Mouse (Mus musculus) neural tube, embryonic 15.5 days (tissue): ENCODE measurements around the gene Gtf2i. TPM values are rescaled to one million over a fixed set of nuclear protein-coding genes. Genes with fewer than 3 reads are reported as not detected.
"Not testable (repeated sequence)": the region's sequence is repeated elsewhere in the genome, so short reads cannot be mapped to it uniquely, and the experiment has no call there.

Experiments
- ATAC-seq: fragments of 200-750 bp; cut with Nextera tagmentation; 2 replicates; pipeline ENCODE4 v1.8.0; 2017; ENCODE audit warnings: mild to moderate bottlenecking, moderate TSS enrichment, moderate library complexity; ENCODE audit not compliant: low FRiP score
- H3K27ac ChIP-seq: fragments of 300-500 bp; sonication (generic); replicated peaks from 2 replicates; pipeline ENCODE4 v1.5.1; 2015; ENCODE audit warnings: mild to moderate bottlenecking, inconsistent platforms
- H3K27me3 ChIP-seq: fragments of 300-500 bp; sonication (generic); replicated peaks from 2 replicates; pipeline ENCODE4 v1.6.1; 2015; ENCODE audit warnings: inconsistent platforms
- H3K36me3 ChIP-seq: fragments of 300-500 bp; sonication (generic); 2 replicates; pipeline ENCODE4 v1.6.1; 2015; ENCODE audit warnings: inconsistent platforms
- H3K4me1 ChIP-seq: fragments of 300-500 bp; sonication (generic); 2 replicates; pipeline ENCODE4 v1.6.1; 2015; ENCODE audit warnings: inconsistent platforms
- H3K4me2 ChIP-seq: fragments of 300-500 bp; sonication (generic); 2 replicates; pipeline ENCODE4 v1.6.1; 2015; ENCODE audit warnings: inconsistent platforms, mild to moderate bottlenecking, moderate library complexity
- H3K4me3 ChIP-seq: fragments of 300-500 bp; sonication (generic); replicated peaks from 2 replicates; pipeline ENCODE4 v1.5.1; 2015; ENCODE audit warnings: mild to moderate bottlenecking, inconsistent platforms
- H3K9ac ChIP-seq: fragments of 300-500 bp; sonication (generic); replicated peaks from 2 replicates; pipeline ENCODE4 v1.6.1; 2015; ENCODE audit warnings: mild to moderate bottlenecking, inconsistent platforms
- H3K9me3 ChIP-seq: fragments of 300-500 bp; sonication (generic); replicated peaks from 2 replicates; pipeline ENCODE4 v1.6.1; 2016; ENCODE audit warnings: inconsistent platforms
- WGBS: fragments of 180-500 bp; shearing (Covaris S2); methylation state at CpG from one replicate; pipeline ENCODE4 v1.1.7; 2015; ENCODE audit warnings: mixed read lengths; 5-methylcytosine and 5-hydroxymethylcytosine counted together
- polyA plus RNA-seq: library from polyadenylated mRNA; unstranded; fragments of >200 nt; fragmentation: Nextera tagmentation; extraction: Ambion mirVana; gene quantifications from 2 replicates; pipeline ENCODE4 v1.2.1, GENCODE M21; 2015

Gtf2i gene
- polyA plus RNA-seq, 1 experiment from 2014 or later = 136 TPM

DNA sequence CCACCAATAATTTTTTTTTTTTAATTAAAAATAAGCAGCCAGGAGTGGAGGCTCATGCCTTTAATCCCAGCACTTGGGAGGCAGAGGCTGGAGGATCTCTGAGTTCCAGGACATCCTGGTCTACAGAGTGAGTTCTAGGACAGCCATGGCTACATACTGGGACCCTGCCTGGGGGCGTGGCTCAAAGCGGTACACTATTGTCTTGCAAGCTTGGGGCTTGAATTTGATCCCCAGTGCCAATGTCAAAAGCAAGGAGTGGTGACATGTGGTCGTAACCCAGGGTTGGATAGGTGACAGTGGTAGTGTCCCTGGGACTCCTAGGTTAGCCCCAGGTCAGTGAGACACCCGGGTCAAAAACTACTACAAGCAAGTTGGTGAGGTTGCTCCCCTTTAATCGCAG lies 27.2 kb upstream of the Gtf2i start:
- Histone ChIP-seq H3K9me3 (no peaks in the 10 kb centered on the region), H3K4me1 (no peaks in the 10 kb centered on the region), H3K36me3 (no peaks in the 10 kb centered on the region), H3K9ac (no peak overlapping the region), H3K27me3 (no peaks in the 10 kb centered on the region), H3K4me2 (no peak overlapping the region), H3K27ac (no peak overlapping the region), H3K4me3 (no peak overlapping the region)
- WGBS = 94% methylated on average over 5 of the region's 5 CpGs
- no peak for ATAC-seq

DNA sequence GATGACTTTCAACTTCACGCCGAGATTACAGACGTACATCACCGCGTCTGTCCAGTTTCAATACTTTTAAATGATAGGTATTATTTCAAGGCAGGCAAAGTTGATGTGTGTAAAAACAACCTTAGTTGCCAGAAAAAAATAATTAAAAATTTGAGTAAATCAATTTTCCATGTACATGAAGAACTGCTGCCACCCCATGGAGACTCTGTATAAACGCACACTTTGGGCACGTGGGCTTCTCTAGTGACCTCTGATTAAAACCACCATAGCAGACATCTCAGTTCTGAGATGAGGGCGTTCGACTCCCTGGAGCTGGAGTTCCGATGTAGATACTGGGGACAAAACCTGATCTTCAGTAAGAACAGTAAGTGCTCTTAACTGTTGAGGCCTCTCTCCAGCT lies 26.8 kb upstream of the Gtf2i start:
- 72% methylated on average over 10 of the region's 10 CpGs for WGBS

DNA sequence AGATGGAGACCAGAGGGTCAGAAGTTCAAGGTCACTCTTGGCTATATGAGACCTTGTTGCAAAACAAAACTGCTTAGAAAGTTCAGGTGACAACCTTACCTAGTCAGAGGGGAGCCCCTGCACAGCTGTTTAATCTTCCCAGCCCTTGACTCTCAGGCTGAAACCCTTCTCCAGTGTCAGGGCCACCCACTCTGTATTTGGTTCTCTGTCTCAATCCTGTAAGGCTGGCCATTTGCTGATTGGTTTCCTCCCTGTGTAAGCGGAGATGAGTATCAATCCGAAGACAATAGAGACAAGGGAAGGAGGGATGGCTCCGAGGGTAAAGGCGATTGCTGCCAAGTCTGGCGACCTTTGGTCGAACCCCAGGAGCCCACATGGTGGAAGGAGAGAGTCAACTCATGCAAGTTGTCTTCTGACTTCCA lies 25.6 kb upstream of the Gtf2i start:
- no peaks in the 10 kb centered on the region for H3K9me3 ChIP-seq
- ATAC-seq = no peak
- WGBS = 14% methylated on average over 6 of the region's 6 CpGs

More for the DNA sequence above, 26.8 kb upstream of the Gtf2i start:
- Histone ChIP-seq H3K36me3 (no peaks in the 10 kb centered on the region), H3K27ac (no peak overlapping the region), H3K4me1 (no peaks in the 10 kb centered on the region), H3K9me3 (no peaks in the 10 kb centered on the region), H3K4me2 (no peak overlapping the region), H3K4me3 (no peak overlapping the region), H3K9ac (no peak overlapping the region), H3K27me3 (no peaks in the 10 kb centered on the region)
- no peak for ATAC-seq

DNA sequence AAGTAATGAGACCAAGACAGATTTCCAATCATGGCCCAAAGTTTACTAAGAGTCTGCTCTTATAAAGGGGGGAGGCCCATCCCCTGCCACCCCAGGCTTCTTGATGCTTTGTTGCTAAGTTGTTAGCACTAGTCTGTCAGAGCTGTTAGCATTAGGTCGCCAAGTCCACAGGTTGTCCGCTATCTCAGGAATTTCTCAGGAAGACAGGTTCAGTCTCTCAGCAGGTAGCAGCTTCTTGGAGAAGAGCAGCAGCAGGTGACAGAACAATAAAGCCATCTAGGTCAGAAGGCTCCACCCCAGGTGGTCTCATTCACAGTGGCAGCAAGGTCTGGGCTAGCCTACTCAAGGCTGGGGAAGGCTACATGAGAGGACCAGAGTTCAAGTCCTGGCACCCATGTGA lies 22.5 kb upstream of the Gtf2i start:
- ATAC-seq, H3K27me3 ChIP-seq, H3K4me3 ChIP-seq, H3K36me3 ChIP-seq, H3K4me2 ChIP-seq, H3K9me3 ChIP-seq, H3K9ac ChIP-seq, H3K4me1 ChIP-seq, H3K27ac ChIP-seq: not testable (repeated sequence)
- 61% methylated on average over 2 of the region's 2 CpGs for WGBS

More for the DNA sequence above, 25.6 kb upstream of the Gtf2i start:
- no peaks in the 10 kb centered on the region for H3K27me3 ChIP-seq
- no peak overlapping the region for H3K9ac ChIP-seq
- H3K4me2 ChIP-seq = no peak overlapping the region
- H3K27ac ChIP-seq = no peak overlapping the region
- H3K4me3 ChIP-seq = no peak overlapping the region
- no peaks in the 10 kb centered on the region for H3K4me1 ChIP-seq
- H3K36me3 ChIP-seq = no peaks in the 10 kb centered on the region

DNA sequence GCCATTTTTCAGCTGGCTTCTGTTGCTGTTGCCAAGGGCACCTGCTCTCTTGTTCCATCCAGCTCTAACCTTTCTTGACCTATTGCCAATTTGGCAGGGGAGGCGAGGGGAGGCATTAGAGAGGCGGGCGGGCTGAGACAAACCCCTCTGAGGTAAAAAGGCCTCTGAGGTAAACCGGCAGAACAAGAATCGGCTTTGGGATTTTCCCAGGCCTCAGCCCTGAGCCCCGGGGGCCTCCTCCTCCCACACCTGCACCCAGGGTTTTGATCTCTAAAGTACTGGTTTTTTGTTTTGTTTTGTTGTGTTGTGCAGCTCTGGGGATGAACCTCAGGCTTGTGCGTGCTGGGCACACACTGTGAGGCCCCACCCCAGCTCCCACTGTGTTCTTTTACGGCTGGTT lies 18.2 kb upstream of the Gtf2i start:
- Histone ChIP-seq H3K27me3 (no peaks in the 10 kb centered on the region), H3K4me3 (no peak overlapping the region), H3K9ac (no peak overlapping the region), H3K4me1 (0 out of 2 replicates have a peak, but pooled peaks cover 3% of the 10 kb centered on the region), H3K4me2 (no peak overlapping the region), H3K27ac (no peak overlapping the region), H3K36me3 (no peaks in the 10 kb centered on the region), H3K9me3 (no peaks in the 10 kb centered on the region)
- WGBS = 42% methylated on average over 8 of the region's 8 CpGs
- no peak for ATAC-seq

DNA sequence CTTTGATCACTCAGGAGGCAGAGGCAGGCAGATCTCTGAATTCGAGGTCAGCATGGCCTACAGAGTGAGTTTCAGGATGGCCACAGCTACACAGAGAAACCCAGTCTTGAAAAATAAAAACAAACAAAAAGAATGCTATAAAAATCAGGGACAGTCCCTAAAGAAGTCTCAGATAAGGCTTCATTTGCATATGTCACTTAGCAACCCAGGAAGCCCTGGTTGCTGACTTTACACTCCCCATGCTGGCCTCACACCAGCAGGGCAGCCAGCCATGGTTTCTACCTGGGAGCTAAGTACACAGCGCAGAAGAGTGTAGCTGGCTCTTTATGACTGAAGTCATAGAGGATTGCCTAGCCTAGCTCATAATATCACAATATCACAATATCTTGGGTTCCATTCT lies 15.5 kb upstream of the Gtf2i start:
- Histone ChIP-seq H3K9ac (no peak overlapping the region), H3K4me1 (0 out of 2 replicates have a peak, but pooled peaks cover 3% of the 10 kb centered on the region), H3K4me2 (no peak overlapping the region), H3K4me3 (no peak overlapping the region), H3K27me3 (no peaks in the 10 kb centered on the region), H3K27ac (no peak overlapping the region), H3K9me3 (no peaks in the 10 kb centered on the region), H3K36me3 (no peaks in the 10 kb centered on the region)
- 90% methylated on average over 2 of the region's 2 CpGs for WGBS
- no peak for ATAC-seq

DNA sequence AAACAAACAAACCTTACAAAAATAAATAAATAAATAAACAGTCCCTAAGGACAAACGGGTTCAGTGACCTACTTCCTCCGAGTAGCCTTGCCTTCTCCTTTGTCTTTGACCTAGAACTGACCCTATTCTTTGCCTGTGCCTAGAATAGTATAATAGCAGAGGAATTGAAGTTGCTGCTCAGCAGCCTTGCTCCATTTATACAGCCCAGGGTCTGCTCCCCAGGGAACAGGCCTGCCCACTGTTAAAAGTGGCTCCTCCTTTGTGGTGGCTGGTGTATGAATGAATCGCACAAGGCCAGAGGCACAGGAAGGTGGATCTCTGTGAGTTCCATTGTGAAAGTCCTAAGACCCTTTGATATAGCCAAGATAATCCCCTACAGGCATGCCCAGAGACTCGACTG lies 14.8 kb upstream of the Gtf2i start:
- no peak overlapping the region for H3K27ac ChIP-seq
- ATAC-seq = no peak
- H3K36me3 ChIP-seq = no peaks in the 10 kb centered on the region
- H3K27me3 ChIP-seq = no peaks in the 10 kb centered on the region
- H3K4me1 ChIP-seq = 0 out of 2 replicates have a peak, but pooled peaks cover 3% of the 10 kb centered on the region
- WGBS = 18% methylated on average over 4 of the region's 4 CpGs
- no peak overlapping the region for H3K9ac ChIP-seq
- no peak overlapping the region for H3K4me3 ChIP-seq
- no peak overlapping the region for H3K4me2 ChIP-seq
- no peaks in the 10 kb centered on the region for H3K9me3 ChIP-seq

DNA sequence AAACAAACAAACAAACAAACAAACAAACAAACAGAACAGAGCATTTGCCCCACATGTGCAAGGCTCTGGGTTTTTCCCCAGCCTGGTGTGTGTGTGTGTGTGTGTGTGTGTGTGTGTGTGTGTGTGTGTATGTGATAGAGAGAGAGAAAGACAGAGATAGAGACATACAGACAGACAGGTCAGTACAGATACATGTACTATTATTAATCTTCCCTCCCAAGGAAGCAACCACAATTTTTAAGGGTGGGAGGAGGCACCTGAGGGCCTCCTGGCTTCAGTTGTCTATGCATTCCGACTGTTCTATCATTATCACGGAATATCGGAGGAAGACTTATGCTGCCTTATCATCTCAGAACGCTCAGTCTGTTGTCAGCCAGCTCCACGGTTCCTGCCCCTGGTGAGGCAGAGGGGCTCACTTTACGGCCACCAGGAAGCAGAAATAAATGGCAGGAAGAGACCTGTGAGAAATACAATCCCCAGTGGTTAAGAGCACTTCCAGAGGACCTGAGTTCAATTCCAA lies 14.0 kb upstream of the Gtf2i start:
- Histone ChIP-seq H3K27ac (no peak overlapping the region), H3K4me2 (no peak overlapping the region), H3K4me1 (0 out of 2 replicates have a peak, but pooled peaks cover 3% of the 10 kb centered on the region), H3K27me3 (no peaks in the 10 kb centered on the region), H3K36me3 (no peaks in the 10 kb centered on the region), H3K9me3 (no peaks in the 10 kb centered on the region), H3K9ac (no peak overlapping the region), H3K4me3 (no peak overlapping the region)
- ATAC-seq = no peak
- 87% methylated on average over 6 of the region's 6 CpGs for WGBS

DNA sequence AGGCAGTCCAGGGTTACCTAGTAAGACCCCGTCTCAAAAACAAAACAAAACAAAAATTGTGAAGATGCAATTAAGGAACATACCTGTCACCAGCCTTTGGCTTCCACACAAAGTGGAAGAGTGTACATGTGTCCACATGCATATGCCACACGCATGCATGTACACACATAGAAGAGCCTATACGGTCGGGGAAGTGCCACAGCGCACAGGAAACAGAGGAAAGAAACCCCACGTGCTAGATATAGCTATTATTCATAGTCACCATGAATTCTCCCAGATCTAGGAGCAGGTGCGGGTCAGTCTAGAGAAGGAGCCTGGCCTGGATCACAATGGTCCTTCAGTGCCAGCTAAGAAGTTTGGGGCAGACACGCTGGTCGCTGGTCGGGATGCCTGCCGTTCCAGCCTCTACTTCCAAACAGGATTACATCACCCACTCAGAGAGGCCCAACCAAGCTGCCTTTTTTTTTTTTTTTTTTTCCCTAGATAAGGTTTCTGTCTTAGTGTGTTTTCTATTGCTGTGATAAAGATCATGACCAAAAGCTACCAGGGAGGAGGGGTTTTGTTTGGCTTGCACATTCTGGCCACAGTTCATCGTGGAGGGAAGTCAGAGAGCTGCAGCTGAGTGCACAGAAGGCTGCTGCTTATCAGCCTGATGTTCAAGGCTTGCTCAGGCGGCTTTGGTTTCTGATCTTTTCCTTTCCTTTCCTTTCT lies 11.5 kb upstream of the Gtf2i start:
- H3K9ac ChIP-seq = no peak overlapping the region
- 84% methylated on average over 13 of the region's 13 CpGs for WGBS
- no peaks in the 10 kb centered on the region for H3K36me3 ChIP-seq
- H3K4me1 ChIP-seq = no peaks in the 10 kb centered on the region
- no peak for ATAC-seq
- no peak overlapping the region for H3K4me3 ChIP-seq
- H3K27me3 ChIP-seq = no peaks in the 10 kb centered on the region
- no peaks in the 10 kb centered on the region for H3K9me3 ChIP-seq
- H3K27ac ChIP-seq = no peak overlapping the region
- no peak overlapping the region for H3K4me2 ChIP-seq

DNA sequence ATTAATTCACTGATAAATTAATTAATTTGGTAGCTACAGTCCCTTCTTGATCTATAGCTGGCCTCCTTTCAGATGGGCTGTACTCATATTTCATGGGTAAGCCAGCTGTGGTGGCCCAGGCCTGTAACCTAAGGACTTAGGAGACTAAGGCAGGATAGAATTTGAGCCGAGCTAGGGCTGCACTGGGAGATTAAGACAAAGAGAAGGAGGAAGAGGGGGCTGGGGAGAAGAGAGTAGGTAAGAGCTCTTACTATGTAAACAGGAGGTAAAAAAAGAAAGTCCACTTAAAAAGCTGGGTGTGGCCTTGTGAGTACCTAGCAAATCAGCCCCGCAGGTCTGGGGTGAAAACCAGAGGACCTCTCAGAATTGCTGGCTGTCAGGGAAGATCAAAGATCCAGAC lies 9.3 kb upstream of the Gtf2i start:
- H3K9me3 ChIP-seq = no peaks in the 10 kb centered on the region
- H3K36me3 ChIP-seq = no peaks in the 10 kb centered on the region
- no peaks in the 10 kb centered on the region for H3K27me3 ChIP-seq
- no peak for ATAC-seq
- no peak overlapping the region for H3K27ac ChIP-seq
- WGBS = 38% methylated on average over 2 of the region's 2 CpGs
- H3K9ac ChIP-seq = no peak overlapping the region
- no peaks in the 10 kb centered on the region for H3K4me1 ChIP-seq
- no peak overlapping the region for H3K4me3 ChIP-seq
- H3K4me2 ChIP-seq = no peak overlapping the region

DNA sequence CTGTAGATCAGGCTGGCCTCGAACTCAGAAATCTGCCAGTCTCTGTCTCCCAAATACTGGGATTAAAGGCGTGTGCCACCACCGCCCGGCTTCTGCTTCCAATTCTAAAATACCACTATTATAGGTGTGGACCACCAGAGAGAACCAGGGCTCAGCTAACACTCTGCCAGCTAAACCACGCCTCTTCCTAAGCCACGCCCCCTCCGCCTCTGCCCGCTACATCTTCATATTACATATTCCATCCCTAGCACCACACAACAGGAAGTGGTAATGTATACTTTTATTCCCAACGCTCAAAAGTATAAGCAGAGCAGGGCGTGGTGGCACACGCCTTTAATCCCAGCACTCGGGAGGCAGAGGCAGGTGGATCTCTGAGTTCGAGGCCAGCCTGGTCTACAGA lies 8.8 kb upstream of the Gtf2i start:
- no peaks in the 10 kb centered on the region for H3K36me3 ChIP-seq
- H3K9ac ChIP-seq = no peak overlapping the region
- no peak overlapping the region for H3K4me2 ChIP-seq
- no peaks in the 10 kb centered on the region for H3K4me1 ChIP-seq
- 94% methylated on average over 13 of the region's 13 CpGs for WGBS
- no peaks in the 10 kb centered on the region for H3K9me3 ChIP-seq
- no peaks in the 10 kb centered on the region for H3K27me3 ChIP-seq
- no peak overlapping the region for H3K27ac ChIP-seq
- H3K4me3 ChIP-seq = no peak overlapping the region
- ATAC-seq = no peak

DNA sequence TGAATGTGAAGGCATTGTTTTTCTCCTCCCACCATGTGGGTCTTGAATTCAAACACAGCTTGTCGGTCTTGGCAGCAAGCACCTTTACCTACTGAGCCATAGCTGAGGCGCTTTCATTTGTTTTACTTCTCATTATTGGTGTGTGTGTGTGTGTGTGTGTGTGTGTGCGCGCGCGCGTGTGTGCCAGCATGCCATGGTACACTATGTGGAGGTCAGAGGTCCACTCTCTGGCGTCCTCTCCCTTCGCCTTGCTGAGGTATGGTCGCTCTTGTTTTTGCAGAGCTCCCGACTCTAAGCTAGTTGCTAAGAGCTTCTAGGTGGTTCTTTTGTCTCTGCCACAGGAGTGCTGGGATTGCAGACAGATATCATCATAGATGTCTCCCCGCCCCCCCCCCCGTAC lies 7.8 kb upstream of the Gtf2i start:
- no peak overlapping the region for H3K4me2 ChIP-seq
- H3K27ac ChIP-seq = no peak overlapping the region
- H3K9ac ChIP-seq = no peak overlapping the region
- no peaks in the 10 kb centered on the region for H3K9me3 ChIP-seq
- H3K4me1 ChIP-seq = no peaks in the 10 kb centered on the region
- no peaks in the 10 kb centered on the region for H3K36me3 ChIP-seq
- 89% methylated on average over 13 of the region's 13 CpGs for WGBS
- no peak overlapping the region for H3K4me3 ChIP-seq
- ATAC-seq = no peak
- H3K27me3 ChIP-seq = no peaks in the 10 kb centered on the region
